Mouse (Mus musculus): ENCODE measurements around the gene Prc1. TPM values are rescaled to one million over a fixed set of nuclear protein-coding genes. Genes with fewer than 3 reads are reported as not detected.

The Prc1 gene
- polyA plus RNA-seq, 1 experiment: 3.0 TPM

GRCm38 (mm10) chr7:80341793-80342192, 47.5 kb downstream of the Prc1 start:
- Histone ChIP-seq H3K4me3 (ENCODE audit: insufficient read depth, low read length) (no peak overlapping the region), H3K4me1 (ENCODE audit: control insufficient read depth, insufficient read depth, low read length) (no peaks in the 10 kb centered on the region; the same call in none of the 2 replicates), H3K27ac (ENCODE audit: insufficient read depth, low read length) (no peak overlapping the region)
- TF ChIP-seq POLR2A (IDR thresholded peaks at IDR 0.05; ENCODE audit: extremely low read depth, insufficient read depth, low read length): no peak

- H3K4me1 ChIP-seq (ENCODE audit: control insufficient read depth, insufficient read depth, low read length): no peaks in the 10 kb centered on the region; the same call in none of the 2 replicates
- TF ChIP-seq CTCF (IDR thresholded peaks at IDR 0.05; ENCODE audit: extremely low read depth, insufficient read depth, low read length) (peak; percentile 67), POLR2A (IDR thresholded peaks at IDR 0.05; ENCODE audit: extremely low read depth, insufficient read depth, low read length) (peak; percentile 88)
- peak within 1 kb of the TSS; percentile 9; the same call in 1 of the 2 replicates for H3K27ac ChIP-seq (ENCODE audit: insufficient read depth, low read length)
- peak within 1 kb of the TSS; percentile 50 for H3K4me3 ChIP-seq (ENCODE audit: insufficient read depth, low read length)
Measured at GRCm38 (mm10) chr7:80342858-80343257, 48.6 kb downstream of the Prc1 start, which contains the start of gene Hddc3. Gene Hddc3, plus strand, starts transcription at chr7:80343104.

GRCm38 (mm10) chr7:80343270-80344018, 49.2 kb downstream of the Prc1 start:
- Histone ChIP-seq H3K27ac (ENCODE audit: insufficient read depth, low read length) (peak overlapping the region; percentile 9; the same call in 1 of the 2 replicates), H3K4me3 (ENCODE audit: insufficient read depth, low read length) (peak overlapping the region; percentile 50), H3K4me1 (ENCODE audit: control insufficient read depth, insufficient read depth, low read length) (no peaks in the 10 kb centered on the region; the same call in none of the 2 replicates)
- no peak for TF ChIP-seq CTCF (IDR thresholded peaks at IDR 0.05; ENCODE audit: extremely low read depth, insufficient read depth, low read length)
- TF ChIP-seq POLR2A (IDR thresholded peaks at IDR 0.05; ENCODE audit: extremely low read depth, insufficient read depth, low read length): no peak

GRCm38 (mm10) chr7:80346173-80346572, 51.9 kb downstream of the Prc1 start:
- H3K4me1 ChIP-seq (ENCODE audit: control insufficient read depth, insufficient read depth, low read length): no peaks in the 10 kb centered on the region; the same call in 1 of the 2 replicates
- TF ChIP-seq CTCF (IDR thresholded peaks at IDR 0.05; ENCODE audit: extremely low read depth, insufficient read depth, low read length): no peak
- no peak overlapping the region for H3K27ac ChIP-seq (ENCODE audit: insufficient read depth, low read length)
- no peak overlapping the region for H3K4me3 ChIP-seq (ENCODE audit: insufficient read depth, low read length)

GRCm38 (mm10) chr7:80346830-80347229, 52.6 kb downstream of the Prc1 start:
- TF ChIP-seq CTCF (IDR thresholded peaks at IDR 0.05; ENCODE audit: extremely low read depth, insufficient read depth, low read length) (no peak), POLR2A (IDR thresholded peaks at IDR 0.05; ENCODE audit: extremely low read depth, insufficient read depth, low read length) (no peak)

GRCm38 (mm10) chr7:80347670-80348586, 53.7 kb downstream of the Prc1 start:
- TF ChIP-seq CTCF (IDR thresholded peaks at IDR 0.05; ENCODE audit: extremely low read depth, insufficient read depth, low read length) (no peak), POLR2A (IDR thresholded peaks at IDR 0.05; ENCODE audit: extremely low read depth, insufficient read depth, low read length) (no peak)
- Histone ChIP-seq H3K4me3 (ENCODE audit: insufficient read depth, low read length) (no peak overlapping the region), H3K4me1 (ENCODE audit: control insufficient read depth, insufficient read depth, low read length) (no peaks in the 10 kb centered on the region; the same call in 1 of the 2 replicates), H3K27ac (ENCODE audit: insufficient read depth, low read length) (no peak overlapping the region)

More at GRCm38 (mm10) chr7:80346830-80347229, 52.6 kb downstream of the Prc1 start:
- Histone ChIP-seq H3K27ac (ENCODE audit: insufficient read depth, low read length) (no peak overlapping the region), H3K4me1 (ENCODE audit: control insufficient read depth, insufficient read depth, low read length) (no peaks in the 10 kb centered on the region; the same call in 1 of the 2 replicates), H3K4me3 (ENCODE audit: insufficient read depth, low read length) (no peak overlapping the region)

GRCm38 (mm10) chr7:80350808-80351207, 56.6 kb downstream of the Prc1 start:
- H3K4me3 ChIP-seq (ENCODE audit: insufficient read depth, low read length): no peak overlapping the region
- H3K27ac ChIP-seq (ENCODE audit: insufficient read depth, low read length): no peak overlapping the region
- H3K4me1 ChIP-seq (ENCODE audit: control insufficient read depth, insufficient read depth, low read length): no peaks in the 10 kb centered on the region
- TF ChIP-seq CTCF (IDR thresholded peaks at IDR 0.05; ENCODE audit: extremely low read depth, insufficient read depth, low read length): no peak
- TF ChIP-seq POLR2A (IDR thresholded peaks at IDR 0.05; ENCODE audit: extremely low read depth, insufficient read depth, low read length): no peak

- no peaks in the 10 kb centered on the region for H3K4me1 ChIP-seq (ENCODE audit: control insufficient read depth, insufficient read depth, low read length)
- no peak overlapping the region for H3K27ac ChIP-seq (ENCODE audit: insufficient read depth, low read length)
- TF ChIP-seq CTCF (IDR thresholded peaks at IDR 0.05; ENCODE audit: extremely low read depth, insufficient read depth, low read length) (no peak), POLR2A (IDR thresholded peaks at IDR 0.05; ENCODE audit: extremely low read depth, insufficient read depth, low read length) (no peak)
- no peak overlapping the region for H3K4me3 ChIP-seq (ENCODE audit: insufficient read depth, low read length)
Measured at GRCm38 (mm10) chr7:80352920-80353319, 58.7 kb downstream of the Prc1 start.

- no peaks in the 10 kb centered on the region for H3K4me1 ChIP-seq (ENCODE audit: control insufficient read depth, insufficient read depth, low read length)
- TF ChIP-seq CTCF (IDR thresholded peaks at IDR 0.05; ENCODE audit: extremely low read depth, insufficient read depth, low read length) (no peak), POLR2A (IDR thresholded peaks at IDR 0.05; ENCODE audit: extremely low read depth, insufficient read depth, low read length) (no peak)
- H3K27ac ChIP-seq (ENCODE audit: insufficient read depth, low read length): peak overlapping the region; percentile 86
- H3K4me3 ChIP-seq (ENCODE audit: insufficient read depth, low read length): no peak overlapping the region
Measured at GRCm38 (mm10) chr7:80356351-80356750, 62.1 kb downstream of the Prc1 start.
